Mouse (Mus musculus): ENCODE measurements around the gene Mmp23.
A peak's percentile ranks its signal among the peaks of the same experiment; 100 is the strongest.
"Not testable (repeated sequence)": the region's sequence is repeated elsewhere in the genome, so short reads cannot be mapped to it uniquely, and the experiment has no call there.

The Mmp23 gene

GRCm38 (mm10) chr4:155653086-155653450 lies at the start of gene Mmp23:
Mmp23 (minus strand) TSS chr4:155653384.
- peak; percentile 64 for DNase-seq

GRCm38 (mm10) chr4:155700425-155700824 lies 47.2 kb upstream of the Mmp23 start:
- DNase-seq, result no peak

GRCm38 (mm10) chr4:155696261-155697255 lies 43.4 kb upstream of the Mmp23 start:
- DNase-seq, result peak; percentile 73

GRCm38 (mm10) chr4:155695531-155696062 lies 42.4 kb upstream of the Mmp23 start:
- DNase-seq, result peak; percentile 68

GRCm38 (mm10) chr4:155694482-155695401 lies 41.6 kb upstream of the Mmp23 start:
- peak; percentile 80 for DNase-seq

GRCm38 (mm10) chr4:155694111-155694481 lies 40.9 kb upstream of the Mmp23 start, which contains the start of gene Fndc10:
Fndc10 (plus strand) TSS chr4:155694342.
- DNase-seq, result peak; percentile 89

GRCm38 (mm10) chr4:155692421-155692820 lies 39.2 kb upstream of the Mmp23 start:
- no peak for DNase-seq

GRCm38 (mm10) chr4:155690571-155691375 lies 37.6 kb upstream of the Mmp23 start:
- DNase-seq, result peak; percentile 99

- DNase-seq, result not testable (repeated sequence)
Observed at GRCm38 (mm10) chr4:155687764-155688163, 34.6 kb upstream of the Mmp23 start.

- DNase-seq, result not testable (repeated sequence)
Observed at GRCm38 (mm10) chr4:155683670-155684277, 30.6 kb upstream of the Mmp23 start.

- DNase-seq, result peak; percentile 77
Observed at GRCm38 (mm10) chr4:155675991-155676390, 22.8 kb upstream of the Mmp23 start.

- no peak for DNase-seq
Observed at GRCm38 (mm10) chr4:155672082-155672481, 18.9 kb upstream of the Mmp23 start.

GRCm38 (mm10) chr4:155670236-155670635 lies 17.1 kb upstream of the Mmp23 start:
- not testable (repeated sequence) for DNase-seq

- no peak for DNase-seq
Observed at GRCm38 (mm10) chr4:155669598-155670075, 16.5 kb upstream of the Mmp23 start.

- DNase-seq, result peak; percentile 99
Observed at GRCm38 (mm10) chr4:155668689-155669597, 15.8 kb upstream of the Mmp23 start, which contains the start of gene Mib2. Mib2 (minus strand) TSS chr4:155669198.

GRCm38 (mm10) chr4:155666903-155667302 lies 13.7 kb upstream of the Mmp23 start:
- no peak for DNase-seq

GRCm38 (mm10) chr4:155660641-155661040 lies 7.5 kb upstream of the Mmp23 start:
- no peak for DNase-seq

GRCm38 (mm10) chr4:155658961-155659360 lies 5.8 kb upstream of the Mmp23 start:
- no peak for DNase-seq

- DNase-seq, result peak; percentile 68
Observed at GRCm38 (mm10) chr4:155656214-155656751, 3.1 kb upstream of the Mmp23 start.

All from cerebellum, adult 9-10 months (tissue).